11 mouse cellular contexts compared by ENCODE assay signal in the genomic region with DNA sequence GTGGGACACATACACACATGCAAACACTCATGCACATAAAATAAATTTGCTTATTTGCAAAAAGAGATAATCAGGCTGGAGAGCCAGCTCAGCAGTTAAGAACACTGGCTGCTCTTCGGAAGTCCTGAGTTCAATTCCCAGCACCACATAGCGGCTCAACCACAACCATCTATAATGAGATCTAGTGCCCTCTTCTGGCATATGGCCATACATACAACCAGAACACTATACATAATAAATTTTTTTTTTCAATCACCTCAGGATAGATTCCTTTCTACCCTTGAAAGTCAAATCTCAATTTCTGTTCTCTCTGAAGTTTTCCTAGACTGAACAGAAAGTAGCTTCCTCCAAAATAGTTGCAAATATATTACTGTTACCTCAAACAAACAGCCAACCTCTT. TPM values are rescaled to one million over a fixed set of nuclear protein-coding genes. Genes with fewer than 3 reads are reported as not detected.
DNase-seq lines count a peak whose midpoint lies in the region; ATAC-seq and TF ChIP-seq lines count a peak whose summit lies in the region.
"Had no signal": no experiment of that assay in that cellular context is flagged by ENCODE, and none has a peak within 500 bp of the region (broad histone marks: within the 10 kb centered on the region; RNA-seq: fewer than 3 reads in every experiment).

No protein-coding gene starts in this region.

- H3K27ac ChIP-seq in heart, postnatal 0 days (ENCODE audit: low read depth) = no peak overlapping the region
- H3K27ac ChIP-seq in embryonic facial prominence, embryonic 11.5 days (replicated peaks; ENCODE audit: low read depth, low read length) = no peak overlapping the region
- no peak overlapping the region for H3K27ac ChIP-seq in hindbrain, postnatal 0 days
- H3K27ac ChIP-seq in midbrain, embryonic 13.5 days = no peak overlapping the region

- WGBS in heart, postnatal 0 days = 95% methylated on average over 2 of the region's 2 CpGs
- 96% methylated on average over 2 of the region's 2 CpGs for WGBS in embryonic facial prominence, embryonic 11.5 days
- 100% methylated on average over 2 of the region's 2 CpGs for WGBS in hindbrain, postnatal 0 days
- WGBS in midbrain, embryonic 13.5 days = 97% methylated on average over 2 of the region's 2 CpGs

- H3K27me3 ChIP-seq in heart, postnatal 0 days (ENCODE audit: control insufficient read depth, insufficient read depth, low read length) = no peaks in the 10 kb centered on the region
- no peaks in the 10 kb centered on the region for H3K27me3 ChIP-seq in embryonic facial prominence, embryonic 11.5 days (ENCODE audit: control insufficient read depth, insufficient read depth, low read length)
- no peaks in the 10 kb centered on the region for H3K27me3 ChIP-seq in hindbrain, postnatal 0 days (ENCODE audit: insufficient read depth, low read length)
- peaks cover 19% of the 10 kb centered on the region; the same call in 1 of the 2 replicates for H3K27me3 ChIP-seq in midbrain, embryonic 13.5 days

- peak overlapping the region; percentile 96 for H3K4me2 ChIP-seq in heart, postnatal 0 days (ENCODE audit: low read depth, low read length)
- peak overlapping the region; percentile 58; the same call in 1 of the 2 replicates for H3K4me2 ChIP-seq in embryonic facial prominence, embryonic 11.5 days (ENCODE audit: low read depth, low read length)
- H3K4me2 ChIP-seq in hindbrain, postnatal 0 days (ENCODE audit: low read depth, low read length) = peak overlapping the region; percentile 61
- peak overlapping the region; percentile 74 for H3K4me2 ChIP-seq in midbrain, embryonic 13.5 days (replicated peaks)

- ATAC-seq in heart, postnatal 0 days (ENCODE audit: insufficient read depth, low read depth) = no peak
- ATAC-seq in embryonic facial prominence, embryonic 11.5 days (replicated peaks; ENCODE audit: insufficient number of reproducible peaks, low FRiP score, low TSS enrichment, low read depth) = no peak
- no peak for ATAC-seq in hindbrain, postnatal 0 days
- no peak for ATAC-seq in midbrain, embryonic 13.5 days
- no peak for ATAC-seq in activated CD4-positive, CD25-positive, alpha-beta regulatory T cell, adult 4 months

- TF ChIP-seq EP300 in heart, postnatal 0 days (IDR thresholded peaks at IDR 0.05; ENCODE audit: low read depth) = no peak

- peaks cover 46% of the 10 kb centered on the region for H3K36me3 ChIP-seq in heart, postnatal 0 days (replicated peaks; ENCODE audit: control insufficient read depth, insufficient read depth, low read length)
- peaks cover 7% of the 10 kb centered on the region for H3K36me3 ChIP-seq in embryonic facial prominence, embryonic 11.5 days (replicated peaks; ENCODE audit: control insufficient read depth, insufficient read depth, low read depth, low read length)
- H3K36me3 ChIP-seq in hindbrain, postnatal 0 days (ENCODE audit: insufficient read depth, low read length) = peaks cover 28% of the 10 kb centered on the region
- peaks cover 48% of the 10 kb centered on the region for H3K36me3 ChIP-seq in midbrain, embryonic 13.5 days

- DNase-seq in heart, postnatal 0 days (ENCODE audit: low spot score) = no peak
- DNase-seq in heart, adult 18-20 months = no peak
- DNase-seq in embryonic facial prominence, embryonic 11.5 days (ENCODE audit: low spot score) = no peak
- no peak for DNase-seq in hindbrain, postnatal 0 days (ENCODE audit: low spot score)
- no peak for DNase-seq in frontal cortex, postnatal 25 days (ENCODE audit: low spot score in 2 of 2)
- no peak for DNase-seq in cerebellum, postnatal 36 days
- DNase-seq: lung, adult 2 months had no signal

- H3K4me3 ChIP-seq in heart, postnatal 0 days (ENCODE audit: low read depth, low read length) = 0 out of 2 replicates have a peak overlapping the region, but pooled peaks have one; percentile 2
- peak overlapping the region; percentile 80; the same call in 1 of the 2 replicates for H3K4me3 ChIP-seq in embryonic facial prominence, embryonic 11.5 days (ENCODE audit: low read depth, low read length)
- peak overlapping the region; percentile 69 for H3K4me3 ChIP-seq in hindbrain, postnatal 0 days (ENCODE audit: low read length)
- peak overlapping the region; percentile 86 for H3K4me3 ChIP-seq in midbrain, embryonic 13.5 days (replicated peaks)

- H3K9me3 ChIP-seq in heart, postnatal 0 days (replicated peaks; ENCODE audit: control insufficient read depth, low read length) = no peaks in the 10 kb centered on the region
- no peaks in the 10 kb centered on the region for H3K9me3 ChIP-seq in embryonic facial prominence, embryonic 11.5 days (replicated peaks; ENCODE audit: control insufficient read depth, low read length)
- no peaks in the 10 kb centered on the region for H3K9me3 ChIP-seq in hindbrain, postnatal 0 days (ENCODE audit: low read length)
- no peaks in the 10 kb centered on the region for H3K9me3 ChIP-seq in midbrain, embryonic 13.5 days
- H3K9me3 ChIP-seq: G1E had no signal

- no peak for TF ChIP-seq CTCF in heart, postnatal 0 days (IDR thresholded peaks at IDR 0.05; ENCODE audit: low read depth)
- no peak for TF ChIP-seq CTCF in hindbrain, postnatal 0 days (IDR thresholded peaks at IDR 0.05; ENCODE audit: low read depth)

- no peak overlapping the region for H3K9ac ChIP-seq in heart, postnatal 0 days (replicated peaks; ENCODE audit: low read depth, low read length)
- H3K9ac ChIP-seq in embryonic facial prominence, embryonic 11.5 days (replicated peaks; ENCODE audit: low read length) = no peak overlapping the region
- no peak overlapping the region for H3K9ac ChIP-seq in hindbrain, postnatal 0 days (replicated peaks; ENCODE audit: low read length)
- peak overlapping the region; percentile 83; the same call in 1 of the 2 replicates for H3K9ac ChIP-seq in midbrain, embryonic 13.5 days (replicated peaks)

- peaks cover 7% of the 10 kb centered on the region for H3K4me1 ChIP-seq in heart, postnatal 0 days (ENCODE audit: control insufficient read depth, insufficient read depth)
- H3K4me1 ChIP-seq in embryonic facial prominence, embryonic 11.5 days (ENCODE audit: control insufficient read depth, insufficient read depth, low read length) = no peaks in the 10 kb centered on the region
- H3K4me1 ChIP-seq in hindbrain, postnatal 0 days (ENCODE audit: insufficient read depth, low read length) = peaks cover 4% of the 10 kb centered on the region; the same call in 1 of the 2 replicates
- H3K4me1 ChIP-seq in midbrain, embryonic 13.5 days (replicated peaks) = peaks cover 13% of the 10 kb centered on the region

RNA-seq across cellular contexts. Expression of gene Exoc7, which starts 1.6 kb away (rescaled TPM):
- 37.6 and 94.7 TPM in 2 replicates for total RNA-seq in heart, postnatal 0 days (2014; rRNA removed; ENCODE audit: low replicate concordance)
- 43.9 and 48.7 TPM in 2 replicates for polyA plus RNA-seq in heart, postnatal 0 days (2015; fragmentation: Nextera tagmentation; extraction: Ambion mirVana)
- 10 to 100 TPM; 50.2 to 55.4 TPM for total RNA-seq in heart, adult 18-20 months (2021)
- polyA plus RNA-seq in embryonic facial prominence, embryonic 11.5 days (2014; fragmentation: Nextera tagmentation; extraction: Ambion mirVana) = 64.1 and 64.2 TPM in 2 replicates
- 84.6 and 95.3 TPM in 2 replicates for total RNA-seq in hindbrain, postnatal 0 days (2014; rRNA removed)
- 128 TPM in 2 replicates for polyA plus RNA-seq in hindbrain, postnatal 0 days (2015; fragmentation: Nextera tagmentation; extraction: Ambion mirVana)
- polyA plus RNA-seq in midbrain, embryonic 13.5 days (2015; fragmentation: Nextera tagmentation; extraction: Ambion mirVana) = 92.0 and 104 TPM in 2 replicates
- 10 to 100 TPM; 49.2 to 80.4 TPM for polyA plus RNA-seq in activated CD4-positive, CD25-positive, alpha-beta regulatory T cell, adult 4 months (2017; shearing (Covaris generic))

RNA-seq across cellular contexts. Expression of gene Galr2, which starts 24.7 kb away (rescaled TPM):
- not detected in 2 replicates for total RNA-seq in heart, postnatal 0 days (2014; rRNA removed; ENCODE audit: low replicate concordance)
- polyA plus RNA-seq in heart, postnatal 0 days (2015; fragmentation: Nextera tagmentation; extraction: Ambion mirVana) = 0.05 TPM in 2 replicates
- total RNA-seq in heart, adult 18-20 months (2021) = not detected
- 0.11 and 0.52 TPM in 2 replicates for polyA plus RNA-seq in embryonic facial prominence, embryonic 11.5 days (2014; fragmentation: Nextera tagmentation; extraction: Ambion mirVana)
- total RNA-seq in hindbrain, postnatal 0 days (2014; rRNA removed) = 0.40 TPM in 1 of 2 replicates, not detected in the other
- 0.34 and 0.44 TPM in 2 replicates for polyA plus RNA-seq in hindbrain, postnatal 0 days (2015; fragmentation: Nextera tagmentation; extraction: Ambion mirVana)
- 0.22 and 0.26 TPM in 2 replicates for polyA plus RNA-seq in midbrain, embryonic 13.5 days (2015; fragmentation: Nextera tagmentation; extraction: Ambion mirVana)
- polyA plus RNA-seq in activated CD4-positive, CD25-positive, alpha-beta regulatory T cell, adult 4 months (2017; shearing (Covaris generic)) = not detected
- total RNA-seq: heart, postnatal 25 days had no signal
- polyA plus RNA-seq: G1E had no signal

RNA-seq across cellular contexts. Expression of gene Foxj1, which starts 29.8 kb away (rescaled TPM):
- 2.7 TPM in 1 of 2 replicates, not detected in the other for total RNA-seq in heart, postnatal 0 days (2014; rRNA removed; ENCODE audit: low replicate concordance)
- 0.04 and 1.0 TPM in 2 replicates for polyA plus RNA-seq in heart, postnatal 0 days (2015; fragmentation: Nextera tagmentation; extraction: Ambion mirVana)
- total RNA-seq in heart, adult 18-20 months (2021) = 1 to 10 TPM in 1 of 2 experiments, not detected in 1; 2.2 TPM
- 0.43 and 0.79 TPM in 2 replicates for polyA plus RNA-seq in embryonic facial prominence, embryonic 11.5 days (2014; fragmentation: Nextera tagmentation; extraction: Ambion mirVana)
- 37.6 and 40.0 TPM in 2 replicates for total RNA-seq in hindbrain, postnatal 0 days (2014; rRNA removed)
- polyA plus RNA-seq in hindbrain, postnatal 0 days (2015; fragmentation: Nextera tagmentation; extraction: Ambion mirVana) = 15.5 and 16.6 TPM in 2 replicates
- polyA plus RNA-seq in midbrain, embryonic 13.5 days (2015; fragmentation: Nextera tagmentation; extraction: Ambion mirVana) = 6.2 and 12.4 TPM in 2 replicates
- polyA plus RNA-seq in activated CD4-positive, CD25-positive, alpha-beta regulatory T cell, adult 4 months (2017; shearing (Covaris generic)) = not detected
- total RNA-seq: heart, postnatal 25 days had no signal

RNA-seq across cellular contexts. Expression of gene Srp68, which starts 31.4 kb away (rescaled TPM):
- total RNA-seq in heart, postnatal 0 days (2014; rRNA removed; ENCODE audit: low replicate concordance) = 28.1 and 33.6 TPM in 2 replicates
- polyA plus RNA-seq in heart, postnatal 0 days (2015; fragmentation: Nextera tagmentation; extraction: Ambion mirVana) = 47.8 and 48.2 TPM in 2 replicates
- total RNA-seq in heart, adult 18-20 months (2021) = 10 to 100 TPM; 59.0 to 67.2 TPM
- 78.7 and 80.5 TPM in 2 replicates for polyA plus RNA-seq in embryonic facial prominence, embryonic 11.5 days (2014; fragmentation: Nextera tagmentation; extraction: Ambion mirVana)
- total RNA-seq in hindbrain, postnatal 0 days (2014; rRNA removed) = 18.3 and 22.5 TPM in 2 replicates
- polyA plus RNA-seq in hindbrain, postnatal 0 days (2015; fragmentation: Nextera tagmentation; extraction: Ambion mirVana) = 50.4 and 50.8 TPM in 2 replicates
- 63.4 and 68.5 TPM in 2 replicates for polyA plus RNA-seq in midbrain, embryonic 13.5 days (2015; fragmentation: Nextera tagmentation; extraction: Ambion mirVana)
- 10 to 100 TPM; 33.1 to 42.4 TPM for polyA plus RNA-seq in activated CD4-positive, CD25-positive, alpha-beta regulatory T cell, adult 4 months (2017; shearing (Covaris generic))

Comparison
In these comparisons a context has a peak if more than half of its experiments do, and no peak if none do; other contexts are left out.
1. H3K4me3 ChIP-seq: peak in every context shown above with its lines; median percentile 86 in midbrain, embryonic 13.5 days; 80 in embryonic facial prominence, embryonic 11.5 days; 69 in hindbrain, postnatal 0 days; 2 in heart, postnatal 0 days.